Mouse (Mus musculus): ENCODE results near the gene Slc25a15. TPM values are rescaled to one million over a fixed set of nuclear protein-coding genes. Genes with fewer than 3 reads are reported as not detected.

Slc25a15 gene
- polyA plus RNA-seq, 1 experiment from 2014 or later = 14.6 TPM

- H3K4me1 ChIP-seq (ENCODE audit: control insufficient read depth, insufficient read depth, low read length) = no peaks in the 10 kb centered on the region
- no peak for ATAC-seq (ENCODE audit: low FRiP score)
- H3K4me2 ChIP-seq = peak overlapping the region; percentile 63
- DNase-seq (ENCODE audit: low spot score, missing footprints) = peak; percentile 95
- 1% methylated on average over 13 of the region's 13 CpGs for WGBS
- peak overlapping the region; percentile 22; the same call in 1 of the 2 replicates for H3K27ac ChIP-seq (ENCODE audit: low read depth, low read length)
- H3K9me3 ChIP-seq (ENCODE audit: control insufficient read depth, low read length) = no peaks in the 10 kb centered on the region
- H3K4me3 ChIP-seq (ENCODE audit: low read depth, low read length) = peak overlapping the region; percentile 59
- H3K27me3 ChIP-seq (ENCODE audit: control insufficient read depth, insufficient read depth, low read length) = no peaks in the 10 kb centered on the region
- no peaks in the 10 kb centered on the region for H3K36me3 ChIP-seq (ENCODE audit: control insufficient read depth, insufficient read depth, low read length)
- peak overlapping the region; percentile 69 for H3K9ac ChIP-seq (ENCODE audit: low read length)
These were observed 621 bp downstream of the Slc25a15 start for GRCm38 (mm10) chr8:22397811-22398141.

DNA sequence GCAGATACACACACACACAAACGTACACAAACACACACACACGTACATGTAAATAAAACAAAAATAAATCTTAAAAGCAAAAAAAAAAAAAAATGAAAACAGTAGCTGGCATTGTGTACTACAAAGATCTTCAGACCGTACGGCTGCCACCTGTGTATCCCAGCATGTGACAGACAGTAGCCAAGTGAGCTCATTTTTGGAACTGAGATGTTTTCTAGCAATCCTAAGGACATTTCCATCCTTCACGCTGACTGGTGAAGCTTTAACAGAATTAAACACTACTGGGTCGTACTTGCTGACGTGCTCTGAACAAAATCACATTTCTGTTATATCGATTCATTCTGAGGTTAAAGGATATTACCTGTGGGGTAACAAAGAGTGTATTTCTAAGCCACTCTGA lies 3.1 kb downstream of the Slc25a15 start:
- Histone ChIP-seq H3K9ac (ENCODE audit: low read length) (no peak overlapping the region), H3K4me1 (ENCODE audit: control insufficient read depth, insufficient read depth, low read length) (no peaks in the 10 kb centered on the region), H3K27me3 (ENCODE audit: control insufficient read depth, insufficient read depth, low read length) (no peaks in the 10 kb centered on the region), H3K36me3 (ENCODE audit: control insufficient read depth, insufficient read depth, low read length) (no peaks in the 10 kb centered on the region; the same call in 1 of the 2 replicates), H3K9me3 (ENCODE audit: control insufficient read depth, low read length) (no peaks in the 10 kb centered on the region), H3K4me3 (ENCODE audit: low read depth, low read length) (no peak overlapping the region), H3K4me2 (no peak overlapping the region), H3K27ac (ENCODE audit: low read depth, low read length) (no peak overlapping the region)
- no peak for DNase-seq (ENCODE audit: low spot score, missing footprints)
- no peak for ATAC-seq (ENCODE audit: low FRiP score)
- 96% methylated on average over 8 of the region's 8 CpGs for WGBS

DNA sequence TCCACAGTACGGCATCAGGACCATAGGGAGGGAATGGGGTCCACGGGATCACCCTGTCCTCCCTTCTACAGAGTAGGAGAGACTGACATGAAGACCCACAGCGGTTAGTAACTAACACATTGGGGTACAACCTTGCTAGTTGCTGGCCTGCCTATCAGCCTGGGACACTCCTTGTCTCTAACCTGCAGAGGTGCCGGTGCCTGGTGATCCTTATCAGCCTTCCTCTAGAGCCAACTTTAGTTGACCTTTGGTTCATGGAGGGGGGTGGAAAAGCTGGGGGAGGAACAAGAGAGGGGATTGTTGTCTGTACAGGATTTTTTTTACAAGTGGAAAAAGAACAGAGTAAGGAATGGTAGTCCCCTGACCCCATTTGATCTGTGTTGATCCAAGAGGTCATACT lies 3.9 kb downstream of the Slc25a15 start:
- ATAC-seq (ENCODE audit: low FRiP score) (no peak), DNase-seq (ENCODE audit: low spot score, missing footprints) (no peak)
- Histone ChIP-seq H3K9ac (ENCODE audit: low read length) (no peak overlapping the region), H3K27me3 (ENCODE audit: control insufficient read depth, insufficient read depth, low read length) (no peaks in the 10 kb centered on the region), H3K4me2 (no peak overlapping the region), H3K4me1 (ENCODE audit: control insufficient read depth, insufficient read depth, low read length) (no peaks in the 10 kb centered on the region), H3K36me3 (ENCODE audit: control insufficient read depth, insufficient read depth, low read length) (no peaks in the 10 kb centered on the region; the same call in 1 of the 2 replicates), H3K27ac (ENCODE audit: low read depth, low read length) (no peak overlapping the region), H3K9me3 (ENCODE audit: control insufficient read depth, low read length) (no peaks in the 10 kb centered on the region), H3K4me3 (ENCODE audit: low read depth, low read length) (no peak overlapping the region)
- 92% methylated on average over 4 of the region's 4 CpGs for WGBS

DNA sequence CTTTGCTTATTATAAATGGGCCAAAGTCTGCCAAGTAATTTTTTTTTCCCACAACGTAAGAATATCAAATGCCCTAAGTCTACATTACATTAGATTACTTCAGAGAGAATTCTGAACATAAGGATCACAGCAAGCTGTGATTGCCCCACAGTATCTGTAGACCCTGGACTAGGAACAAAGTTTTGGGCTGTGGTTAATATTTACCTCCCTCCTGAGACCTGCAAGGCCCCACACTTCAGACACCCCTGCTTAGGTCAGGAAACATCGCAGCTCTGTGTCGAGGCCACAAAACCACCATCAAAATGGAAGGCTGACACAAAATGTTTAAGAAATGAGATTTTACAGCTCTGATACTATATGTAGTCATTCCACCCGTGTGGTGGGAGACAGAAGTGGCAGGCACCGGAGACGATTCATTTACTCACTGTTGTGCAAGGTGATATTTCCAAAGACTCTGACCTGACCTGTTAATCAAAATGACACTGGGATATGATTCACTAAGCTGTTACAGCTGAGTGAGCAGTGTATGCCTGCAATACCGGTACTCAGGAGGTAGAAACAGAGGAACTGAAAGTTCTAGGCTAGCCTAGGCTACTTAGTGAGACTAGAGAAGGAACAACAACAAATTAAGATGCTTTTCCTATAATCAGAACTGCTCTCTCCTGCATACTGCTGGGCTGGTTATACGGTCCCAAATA lies 7.5 kb downstream of the Slc25a15 start:
- DNase-seq (ENCODE audit: low spot score, missing footprints) (no peak), ATAC-seq (ENCODE audit: low FRiP score) (no peak)
- Histone ChIP-seq H3K27me3 (ENCODE audit: control insufficient read depth, insufficient read depth, low read length) (no peaks in the 10 kb centered on the region), H3K9me3 (ENCODE audit: control insufficient read depth, low read length) (no peaks in the 10 kb centered on the region), H3K4me1 (ENCODE audit: control insufficient read depth, insufficient read depth, low read length) (no peaks in the 10 kb centered on the region), H3K4me2 (no peak overlapping the region), H3K36me3 (ENCODE audit: control insufficient read depth, insufficient read depth, low read length) (no peaks in the 10 kb centered on the region; the same call in 1 of the 2 replicates), H3K9ac (ENCODE audit: low read length) (no peak overlapping the region), H3K27ac (ENCODE audit: low read depth, low read length) (no peak overlapping the region), H3K4me3 (ENCODE audit: low read depth, low read length) (no peak overlapping the region)
- WGBS = 92% methylated on average over 8 of the region's 8 CpGs

DNA sequence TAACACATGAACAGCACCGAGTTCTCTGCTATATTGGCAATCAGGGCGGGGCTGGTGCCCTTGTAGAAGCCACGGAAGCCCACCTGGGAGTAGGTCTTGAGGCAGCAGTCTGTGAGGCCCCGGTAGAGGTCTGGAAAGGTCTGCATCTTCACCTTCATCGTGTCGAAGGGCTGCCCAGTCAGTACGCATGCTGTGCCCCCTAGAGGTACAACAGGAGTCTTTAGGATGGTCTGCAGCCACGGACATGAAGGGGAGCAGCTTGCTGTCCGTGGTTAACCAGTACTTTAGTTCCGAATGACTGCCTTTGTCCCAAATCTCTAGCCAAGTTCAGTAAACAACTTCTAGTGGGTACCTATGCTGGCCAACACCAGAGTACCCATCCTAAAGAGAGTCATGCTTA lies 8.5 kb downstream of the Slc25a15 start:
- Histone ChIP-seq H3K36me3 (ENCODE audit: control insufficient read depth, insufficient read depth, low read length) (no peaks in the 10 kb centered on the region; the same call in 1 of the 2 replicates), H3K27ac (ENCODE audit: low read depth, low read length) (no peak overlapping the region), H3K4me1 (ENCODE audit: control insufficient read depth, insufficient read depth, low read length) (no peaks in the 10 kb centered on the region), H3K9ac (ENCODE audit: low read length) (no peak overlapping the region), H3K27me3 (ENCODE audit: control insufficient read depth, insufficient read depth, low read length) (no peaks in the 10 kb centered on the region), H3K9me3 (ENCODE audit: control insufficient read depth, low read length) (no peaks in the 10 kb centered on the region), H3K4me3 (ENCODE audit: low read depth, low read length) (no peak overlapping the region), H3K4me2 (no peak overlapping the region)
- ATAC-seq (ENCODE audit: low FRiP score) (no peak), DNase-seq (ENCODE audit: low spot score, missing footprints) (no peak)
- 81% methylated on average over 10 of the region's 10 CpGs for WGBS

- ATAC-seq (ENCODE audit: low FRiP score) = no peak
- no peaks in the 10 kb centered on the region for H3K27me3 ChIP-seq (ENCODE audit: control insufficient read depth, insufficient read depth, low read length)
- H3K4me1 ChIP-seq (ENCODE audit: control insufficient read depth, insufficient read depth, low read length) = no peaks in the 10 kb centered on the region
- H3K9ac ChIP-seq (ENCODE audit: low read length) = no peak overlapping the region
- H3K9me3 ChIP-seq (ENCODE audit: control insufficient read depth, low read length) = no peaks in the 10 kb centered on the region
- no peak for DNase-seq (ENCODE audit: low spot score, missing footprints)
- H3K36me3 ChIP-seq (ENCODE audit: control insufficient read depth, insufficient read depth, low read length) = no peaks in the 10 kb centered on the region
- H3K4me2 ChIP-seq = no peak overlapping the region
- H3K4me3 ChIP-seq (ENCODE audit: low read depth, low read length) = no peak overlapping the region
- no peak overlapping the region for H3K27ac ChIP-seq (ENCODE audit: low read depth, low read length)
- WGBS = 85% methylated on average over 6 of the region's 6 CpGs
These were observed 13.2 kb downstream of the Slc25a15 start for GRCm38 (mm10) chr8:22385158-22385557.

DNA sequence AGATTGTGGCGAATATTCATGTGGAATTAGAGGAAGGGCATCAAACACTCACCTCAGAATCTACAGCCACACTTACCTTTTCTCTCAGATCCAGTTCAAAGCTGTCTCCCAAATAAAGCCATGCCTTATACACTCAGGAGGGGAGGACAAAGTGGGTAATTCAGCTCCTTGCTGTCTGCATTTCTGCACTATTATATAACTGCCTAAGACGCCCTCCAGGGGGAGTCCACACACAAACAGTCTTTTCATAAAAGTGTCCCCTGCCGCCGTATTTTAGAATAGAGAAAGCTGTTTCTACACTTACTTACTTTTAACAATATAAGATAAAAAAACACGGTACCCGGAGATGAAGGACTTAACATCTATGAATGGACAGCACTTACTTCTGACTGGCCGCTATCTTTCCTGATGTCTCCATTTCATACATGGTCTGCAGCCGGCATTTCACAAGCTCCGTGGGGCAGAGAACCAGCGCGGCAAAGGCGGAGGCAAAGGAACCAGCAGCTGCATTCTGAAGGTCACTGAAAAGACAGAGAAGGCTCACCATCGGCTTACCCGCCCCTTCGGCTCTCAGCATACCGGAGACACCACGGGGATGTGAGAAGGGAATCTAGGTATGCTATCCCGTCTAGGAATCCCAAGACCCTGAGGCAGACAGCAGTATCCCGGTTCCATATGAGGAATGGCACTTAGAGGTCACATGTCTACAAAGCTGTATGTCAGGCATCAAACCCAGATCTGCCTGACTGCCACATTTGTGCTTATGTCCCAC lies 15.4 kb downstream of the Slc25a15 start:
- no peaks in the 10 kb centered on the region for H3K9me3 ChIP-seq (ENCODE audit: control insufficient read depth, low read length)
- H3K9ac ChIP-seq (ENCODE audit: low read length) = no peak overlapping the region
- H3K27me3 ChIP-seq (ENCODE audit: control insufficient read depth, insufficient read depth, low read length) = no peaks in the 10 kb centered on the region
- 91% methylated on average over 19 of the region's 19 CpGs for WGBS
- H3K4me3 ChIP-seq (ENCODE audit: low read depth, low read length) = no peak overlapping the region
- H3K36me3 ChIP-seq (ENCODE audit: control insufficient read depth, insufficient read depth, low read length) = no peaks in the 10 kb centered on the region
- H3K27ac ChIP-seq (ENCODE audit: low read depth, low read length) = no peak overlapping the region
- no peak overlapping the region for H3K4me2 ChIP-seq
- no peaks in the 10 kb centered on the region for H3K4me1 ChIP-seq (ENCODE audit: control insufficient read depth, insufficient read depth, low read length)
- ATAC-seq (ENCODE audit: low FRiP score) (no peak), DNase-seq (ENCODE audit: low spot score, missing footprints) (no peak)

DNA sequence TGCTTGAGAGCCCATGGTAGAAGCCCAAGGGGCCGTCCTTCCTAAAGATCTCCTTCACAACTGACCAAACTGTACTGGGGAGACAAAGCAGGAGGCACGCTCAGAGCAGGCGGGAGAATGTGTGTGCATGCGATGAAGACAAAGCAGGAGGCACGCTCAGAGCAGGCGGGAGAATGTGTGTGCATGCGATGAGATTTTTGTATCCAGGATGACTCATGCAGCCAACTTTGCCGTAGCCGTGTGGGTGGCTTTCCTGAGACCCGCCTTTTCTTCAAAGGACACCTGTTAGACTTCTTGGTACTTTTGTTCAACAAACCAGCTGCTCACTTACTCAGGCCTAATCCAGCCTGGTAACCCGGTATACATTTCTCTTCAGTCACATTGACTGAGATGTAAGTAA lies 17.5 kb downstream of the Slc25a15 start:
- Histone ChIP-seq H3K9ac (ENCODE audit: low read length) (no peak overlapping the region), H3K27ac (ENCODE audit: low read depth, low read length) (no peak overlapping the region), H3K4me1 (ENCODE audit: control insufficient read depth, insufficient read depth, low read length) (no peaks in the 10 kb centered on the region), H3K27me3 (ENCODE audit: control insufficient read depth, insufficient read depth, low read length) (no peaks in the 10 kb centered on the region), H3K36me3 (ENCODE audit: control insufficient read depth, insufficient read depth, low read length) (no peaks in the 10 kb centered on the region), H3K4me2 (no peak overlapping the region), H3K4me3 (ENCODE audit: low read depth, low read length) (no peak overlapping the region), H3K9me3 (ENCODE audit: control insufficient read depth, low read length) (no peaks in the 10 kb centered on the region)
- 94% methylated on average over 11 of the region's 11 CpGs for WGBS
- ATAC-seq (ENCODE audit: low FRiP score) = no peak
- DNase-seq (ENCODE audit: low spot score, missing footprints) = no peak

DNA sequence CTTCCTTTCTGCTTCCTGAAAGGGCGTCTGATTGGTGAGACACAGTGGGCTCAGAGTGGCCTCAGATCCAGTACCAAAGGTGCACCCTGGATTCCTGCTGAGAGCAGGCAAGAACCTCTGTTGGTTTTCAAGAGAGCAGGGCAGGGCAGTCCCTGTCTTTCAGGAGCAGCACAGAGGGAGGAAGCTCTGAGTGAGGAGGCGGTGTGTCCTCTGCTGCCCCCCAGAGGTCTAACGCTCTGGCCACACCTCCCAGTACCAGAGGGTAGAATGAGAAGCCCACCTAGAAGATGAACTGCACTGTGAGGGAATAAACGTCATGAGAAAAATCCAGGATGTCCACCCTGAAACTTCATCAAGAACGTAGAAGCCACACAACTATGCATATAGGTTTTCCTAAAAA lies 21.5 kb downstream of the Slc25a15 start:
- ATAC-seq (ENCODE audit: low FRiP score) = peak; percentile 93
- WGBS = 45% methylated on average over 5 of the region's 5 CpGs
- H3K27ac ChIP-seq (ENCODE audit: low read depth, low read length) = no peak overlapping the region
- no peaks in the 10 kb centered on the region for H3K27me3 ChIP-seq (ENCODE audit: control insufficient read depth, insufficient read depth, low read length)
- H3K4me2 ChIP-seq = no peak overlapping the region
- no peaks in the 10 kb centered on the region for H3K36me3 ChIP-seq (ENCODE audit: control insufficient read depth, insufficient read depth, low read length)
- no peak overlapping the region for H3K4me3 ChIP-seq (ENCODE audit: low read depth, low read length)
- no peaks in the 10 kb centered on the region for H3K9me3 ChIP-seq (ENCODE audit: control insufficient read depth, low read length)
- H3K4me1 ChIP-seq (ENCODE audit: control insufficient read depth, insufficient read depth, low read length) = no peaks in the 10 kb centered on the region
- H3K9ac ChIP-seq (ENCODE audit: low read length) = no peak overlapping the region
- DNase-seq (ENCODE audit: low spot score, missing footprints) = peak; percentile 86

Data from midbrain, embryonic 11.5 days (tissue).